Mouse (Mus musculus) olfactory bulb, adult 2 months (tissue): ENCODE results near the gene Crcp.

Experiments used
- CTCF ChIP-seq: fragments of 200-500 bp; IDR thresholded peaks from 2 replicates; pipeline ENCODE4 v1.5.1; 2012; ENCODE audit warnings: low read depth, mild to moderate bottlenecking, low read length, moderate library complexity; ENCODE audit not compliant: insufficient read depth
- POLR2A ChIP-seq: fragments of 200-500 bp; IDR thresholded peaks from 2 replicates; pipeline ENCODE4 v1.6.1; 2012; ENCODE audit warnings: mild to moderate bottlenecking, low read depth, low read length, moderate library complexity; ENCODE audit not compliant: insufficient read depth

GRCm38 (mm10) chr5:130073026-130073425 lies 43.9 kb downstream of the Crcp start, which contains the start of gene Tpst1:
- no peak for TF ChIP-seq CTCF
- TF ChIP-seq POLR2A, result no peak
